Mouse (Mus musculus) heart, adult 2 months (tissue): ENCODE data around the gene Siah3. TPM values are rescaled to one million over a fixed set of nuclear protein-coding genes. Genes with fewer than 3 reads are reported as not detected.

Experiments
- DNase-seq, 2 experiments: peaks; one replicate each; pipeline ENCODE4 v3.0.0; 2021
- H3K27ac ChIP-seq: fragments of 200-600 bp; 2 replicates; pipeline ENCODE4 v1.8.1; 2022
- H3K27me3 ChIP-seq: fragments of 200-500 bp; 2 replicates; pipeline ENCODE4 v1.6.1; 2012; ENCODE audit warnings: mild to moderate bottlenecking, low read length, inconsistent platforms, mixed read lengths; ENCODE audit not compliant: control insufficient read depth, insufficient read depth
- H3K36me3 ChIP-seq: fragments of 200-500 bp; 2 replicates; pipeline ENCODE4 v1.6.1; 2012; ENCODE audit warnings: low read length, inconsistent platforms; ENCODE audit not compliant: control insufficient read depth, insufficient read depth
- H3K4me1 ChIP-seq: fragments of 200-500 bp; 2 replicates; pipeline ENCODE4 v1.6.1; 2011; ENCODE audit warnings: low read length; ENCODE audit not compliant: control insufficient read depth, insufficient read depth
- H3K4me3 ChIP-seq: fragments of 200-600 bp; 2 replicates; pipeline ENCODE4 v1.8.1; 2022
- H3K79me2 ChIP-seq: fragments of 200-500 bp; replicated peaks from 2 replicates; pipeline ENCODE4 v1.6.1; 2012; ENCODE audit warnings: mild to moderate bottlenecking, inconsistent platforms, low read length, moderate library complexity, mixed read lengths; ENCODE audit not compliant: control insufficient read depth, insufficient read depth
- H3K9ac ChIP-seq: fragments of 200-500 bp; 2 replicates; pipeline ENCODE4 v1.6.1; 2012; ENCODE audit warnings: low read depth, mild to moderate bottlenecking, control low read depth, inconsistent platforms, low read length, mixed read lengths
- CTCF ChIP-seq: fragments of 200-600 bp; IDR thresholded peaks from 2 replicates; pipeline ENCODE4 v1.8.1; 2022; ENCODE audit warnings: antibody characterized with exemption, mild to moderate bottlenecking, moderate library complexity
- EP300 ChIP-seq: fragments of 200-500 bp; IDR thresholded peaks from 2 replicates; pipeline ENCODE4 v1.6.1; 2011; ENCODE audit warnings: low read depth, low read length, control low read depth; ENCODE audit not compliant: insufficient read depth
- POLR2A ChIP-seq: fragments of 200-500 bp; IDR thresholded peaks from 2 replicates; pipeline ENCODE4 v1.6.1; 2011; ENCODE audit warnings: mild to moderate bottlenecking, low read depth, low read length, control low read depth; ENCODE audit not compliant: insufficient read depth
- WGBS: fragments of 180-500 bp; shearing (Covaris S2); methylation state at CpG from one replicate; pipeline ENCODE4 v1.1.7; 2018; 5-methylcytosine and 5-hydroxymethylcytosine counted together
- intact Hi-C: fragments of 180-260 bp; cut with DNase I; formaldehyde crosslinking; loops from one replicate; pipeline ENCODE4 v1.15.1; 2025
- polyA plus RNA-seq: library from polyadenylated mRNA; depleted of rRNA; stranded (reverse); fragments of >200 nt; gene quantifications from 2 replicates; pipeline ENCODE4 v1.2.3, GENCODE M21; 2012
- total RNA-seq, 2 experiments: library from RNA; stranded (reverse); gene quantifications; 2 replicates each; pipeline ENCODE4 v1.2.3; 2021

Gene Siah3
- total and polyA plus RNA-seq, 3 experiments, result 0.02 TPM; not detected in 2

- Histone ChIP-seq H3K4me1 (no peaks in the 10 kb centered on the region), H3K27me3 (no peaks in the 10 kb centered on the region), H3K36me3 (no peaks in the 10 kb centered on the region), H3K79me2 (no peaks in the 10 kb centered on the region), H3K27ac (no peak overlapping the region), H3K4me3 (no peak overlapping the region), H3K9ac (no peak overlapping the region)
- DNase-seq, result no peak
- intact Hi-C loops, result no loop called here
- no peak for TF ChIP-seq CTCF
- WGBS, result 68% methylated on average over 3 of the region's 3 CpGs
Observed at GRCm38 (mm10) chr14:75512946-75513345, 57.2 kb downstream of the Siah3 start.

GRCm38 (mm10) chr14:75516161-75516560 is 60.4 kb downstream of the Siah3 start:
- no peak for DNase-seq
- Histone ChIP-seq H3K4me3 (no peak overlapping the region), H3K27me3 (no peaks in the 10 kb centered on the region), H3K27ac (no peak overlapping the region), H3K4me1 (no peaks in the 10 kb centered on the region), H3K79me2 (no peaks in the 10 kb centered on the region), H3K36me3 (no peaks in the 10 kb centered on the region), H3K9ac (no peak overlapping the region)
- intact Hi-C loops, result no loop called here
- TF ChIP-seq POLR2A (no peak), EP300 (no peak), CTCF (no peak)
- WGBS, result 58% methylated on average over 3 of the region's 3 CpGs

- no peak for TF ChIP-seq POLR2A
- TF ChIP-seq CTCF, result no peak
- no peak for TF ChIP-seq EP300
- no peak overlapping the region for H3K27ac ChIP-seq
- no peaks in the 10 kb centered on the region for H3K79me2 ChIP-seq
- H3K27me3 ChIP-seq, result no peaks in the 10 kb centered on the region
- DNase-seq, result no peak
- H3K4me1 ChIP-seq, result no peaks in the 10 kb centered on the region
- intact Hi-C loops, result no loop called here
- H3K9ac ChIP-seq, result no peak overlapping the region
- no peaks in the 10 kb centered on the region for H3K36me3 ChIP-seq
- WGBS, result 72% methylated on average over 9 of the region's 9 CpGs
- no peak overlapping the region for H3K4me3 ChIP-seq
Observed at GRCm38 (mm10) chr14:75516917-75517595, 61.3 kb downstream of the Siah3 start.

GRCm38 (mm10) chr14:75518196-75518887 is 62.6 kb downstream of the Siah3 start:
- H3K9ac ChIP-seq, result no peak overlapping the region
- no peak overlapping the region for H3K4me3 ChIP-seq
- intact Hi-C loops, result no loop called here
- H3K4me1 ChIP-seq, result no peaks in the 10 kb centered on the region
- H3K79me2 ChIP-seq, result no peaks in the 10 kb centered on the region
- no peaks in the 10 kb centered on the region for H3K36me3 ChIP-seq
- H3K27me3 ChIP-seq, result no peaks in the 10 kb centered on the region
- 67% methylated on average over 15 of the region's 15 CpGs for WGBS
- DNase-seq, result no peak
- no peak overlapping the region for H3K27ac ChIP-seq
- no peak for TF ChIP-seq EP300
- no peak for TF ChIP-seq POLR2A
- TF ChIP-seq CTCF, result no peak

- H3K27me3 ChIP-seq, result no peaks in the 10 kb centered on the region
- intact Hi-C loops, result no loop called here
Observed at GRCm38 (mm10) chr14:75518899-75519298, 63.1 kb downstream of the Siah3 start.

GRCm38 (mm10) chr14:75519668-75520067 is 63.9 kb downstream of the Siah3 start:
- WGBS, result 71% methylated on average over 8 of the region's 8 CpGs
- Histone ChIP-seq H3K27ac (no peak overlapping the region), H3K4me1 (no peaks in the 10 kb centered on the region), H3K4me3 (no peak overlapping the region), H3K27me3 (no peaks in the 10 kb centered on the region), H3K36me3 (no peaks in the 10 kb centered on the region), H3K79me2 (no peaks in the 10 kb centered on the region), H3K9ac (no peak overlapping the region)
- intact Hi-C loops, result no loop called here
- DNase-seq, result no peak
- TF ChIP-seq EP300 (no peak), CTCF (no peak), POLR2A (no peak)

More at GRCm38 (mm10) chr14:75518899-75519298, 63.1 kb downstream of the Siah3 start:
- H3K36me3 ChIP-seq, result no peaks in the 10 kb centered on the region
- no peak for TF ChIP-seq CTCF
- TF ChIP-seq POLR2A, result no peak
- no peak for TF ChIP-seq EP300
- no peak overlapping the region for H3K27ac ChIP-seq
- H3K4me3 ChIP-seq, result no peak overlapping the region
- no peak for DNase-seq
- no peaks in the 10 kb centered on the region for H3K4me1 ChIP-seq
- WGBS, result 65% methylated on average over 6 of the region's 6 CpGs
- no peaks in the 10 kb centered on the region for H3K79me2 ChIP-seq
- H3K9ac ChIP-seq, result no peak overlapping the region
